Mouse (Mus musculus): ENCODE data around the gene Mmrn2. TPM values are rescaled to one million over a fixed set of nuclear protein-coding genes. Genes with fewer than 3 reads are reported as not detected.
"Not testable (repeated sequence)": the region's sequence is repeated elsewhere in the genome, so short reads cannot be mapped to it uniquely, and the experiment has no call there.

Mmrn2 gene
- polyA plus RNA-seq, 1 experiment from 2014 or later = 6.3 TPM

DNA sequence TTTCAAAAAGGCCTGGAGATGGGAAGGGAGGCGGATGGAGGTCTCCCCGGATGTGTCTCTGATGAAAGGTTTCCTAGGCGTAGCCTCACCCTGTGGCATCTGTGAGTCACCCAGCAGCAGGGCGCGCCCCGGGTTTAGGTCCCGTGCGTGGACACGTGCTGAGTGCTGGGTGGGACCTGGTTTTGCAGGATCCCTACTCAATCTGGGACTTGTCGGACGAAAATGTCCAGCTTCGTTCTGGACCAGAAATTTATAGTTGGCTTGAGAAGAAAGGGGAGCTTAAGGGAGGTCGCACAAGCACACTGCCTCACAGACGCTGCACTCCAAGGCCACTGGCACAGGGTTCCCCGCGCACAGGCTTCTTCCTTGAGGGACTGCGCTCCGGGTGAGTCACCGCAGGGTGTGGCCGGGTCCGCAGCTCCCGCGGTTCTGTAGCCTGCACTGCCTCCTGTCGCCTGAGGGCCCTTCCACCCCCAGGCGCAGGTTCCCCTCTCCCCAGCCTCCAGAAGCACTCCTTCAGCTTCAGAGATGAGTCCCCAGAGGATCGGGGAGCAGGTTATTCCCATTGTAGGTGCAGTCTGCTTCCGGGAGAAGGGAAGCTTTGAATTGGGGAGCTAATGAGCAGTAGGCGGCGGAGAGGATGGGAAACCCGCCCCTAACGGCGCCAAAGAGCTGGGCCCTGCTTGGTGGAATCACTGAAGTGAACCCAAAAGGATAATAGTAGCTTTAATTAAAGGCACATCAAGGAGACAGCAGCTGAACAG is 11.6 kb upstream of the Mmrn2 start:
- H3K9me3 ChIP-seq (ENCODE audit: control insufficient read depth, low read length) = no peaks in the 10 kb centered on the region; the same call in 1 of the 2 replicates
- H3K4me1 ChIP-seq (ENCODE audit: control insufficient read depth, insufficient read depth, low read length) = peaks cover 5% of the 10 kb centered on the region; the same call in 1 of the 2 replicates
- no peaks in the 10 kb centered on the region for H3K36me3 ChIP-seq (ENCODE audit: control insufficient read depth, insufficient read depth, low read length)
- ATAC-seq (ENCODE audit: insufficient number of reproducible peaks, low FRiP score, low TSS enrichment, low read depth) (no peak), DNase-seq (ENCODE audit: low spot score) (peak; percentile 62)
- peak overlapping the region; percentile 30 for H3K9ac ChIP-seq (ENCODE audit: low read length)
- H3K4me2 ChIP-seq (ENCODE audit: low read depth, severe bottlenecking) = peak overlapping the region; percentile 70
- WGBS = 3% methylated on average over 32 of the region's 32 CpGs
- H3K27ac ChIP-seq (replicated peaks; ENCODE audit: low read depth, low read length) = no peak overlapping the region
- peaks cover 6% of the 10 kb centered on the region; the same call in 1 of the 2 replicates for H3K27me3 ChIP-seq (ENCODE audit: control insufficient read depth, insufficient read depth, low read length)
- peak overlapping the region; percentile 33 for H3K4me3 ChIP-seq (ENCODE audit: low read depth, low read length)

DNA sequence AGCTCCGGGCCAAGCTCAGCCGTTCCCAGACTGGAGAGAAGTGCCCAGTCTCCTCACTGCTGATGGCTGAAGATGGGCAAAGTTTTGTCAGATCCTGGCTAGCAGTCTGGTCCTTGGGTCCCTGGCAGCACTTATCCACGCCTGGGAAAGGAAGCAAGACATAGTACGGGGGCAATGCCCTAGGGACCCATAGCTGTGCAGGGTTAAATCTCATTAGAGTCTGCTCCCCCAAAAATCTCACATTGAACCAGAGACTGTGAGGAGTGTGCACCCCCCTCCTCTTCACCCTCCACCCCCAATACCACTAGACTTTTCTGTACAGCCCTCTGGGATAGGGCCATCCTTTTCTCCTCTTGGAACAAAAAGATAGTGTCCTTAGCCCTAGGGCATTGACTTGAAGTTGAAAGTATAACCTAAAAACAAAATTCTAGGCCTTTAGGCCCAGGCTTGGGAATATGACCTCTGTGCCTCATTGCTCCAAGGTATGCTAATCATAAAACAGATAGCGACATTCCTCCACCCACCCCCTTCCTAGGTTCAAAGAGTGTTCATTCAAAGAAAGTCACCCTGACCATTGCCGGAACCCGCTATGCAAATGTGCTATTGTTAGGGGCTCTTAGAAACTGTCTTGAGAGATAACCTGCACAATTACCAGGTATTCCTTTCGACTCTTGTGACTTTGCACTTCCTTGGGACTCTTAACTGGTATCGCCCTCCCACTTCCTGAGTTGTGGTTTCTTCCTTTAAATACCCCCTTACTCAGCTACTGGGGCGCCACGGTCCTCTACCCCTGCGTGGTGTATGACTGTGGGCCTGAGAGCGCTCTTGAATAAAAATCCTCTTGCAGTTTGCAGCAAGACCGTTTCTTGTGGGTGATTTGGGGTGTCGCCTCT is 10.8 kb upstream of the Mmrn2 start:
- not testable (repeated sequence) for H3K9ac ChIP-seq (ENCODE audit: low read length); H3K27ac ChIP-seq (replicated peaks; ENCODE audit: low read depth, low read length); H3K36me3 ChIP-seq (ENCODE audit: control insufficient read depth, insufficient read depth, low read length); H3K4me1 ChIP-seq (ENCODE audit: control insufficient read depth, insufficient read depth, low read length); DNase-seq (ENCODE audit: low spot score); H3K27me3 ChIP-seq (ENCODE audit: control insufficient read depth, insufficient read depth, low read length); ATAC-seq (ENCODE audit: insufficient number of reproducible peaks, low FRiP score, low TSS enrichment, low read depth); H3K9me3 ChIP-seq (ENCODE audit: control insufficient read depth, low read length)
- Histone ChIP-seq H3K4me3 (ENCODE audit: low read depth, low read length) (peak overlapping the region; percentile 33; the same call in 1 of the 2 replicates), H3K4me2 (ENCODE audit: low read depth, severe bottlenecking) (peak overlapping the region; percentile 70; the same call in 1 of the 2 replicates)
- 76% methylated on average over 15 of the region's 15 CpGs for WGBS

DNA sequence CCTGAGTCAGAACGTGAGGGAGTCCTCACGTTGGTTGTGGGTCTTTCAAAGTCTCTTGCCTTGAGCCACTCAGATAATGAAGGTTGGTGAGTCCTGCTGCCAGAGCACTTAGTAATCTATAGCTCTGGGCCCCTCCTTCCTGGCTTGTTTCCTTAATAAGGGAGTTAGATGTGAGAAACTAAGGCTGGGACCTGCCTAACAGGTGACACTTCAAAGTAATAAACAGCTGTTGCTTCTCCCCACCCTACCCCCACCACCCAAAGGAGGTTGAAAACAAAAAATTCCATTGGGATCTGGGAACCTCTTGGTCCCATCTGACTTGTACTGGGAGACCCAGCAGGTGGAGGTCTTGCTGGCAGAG is 10.1 kb upstream of the Mmrn2 start:
- 88% methylated on average over 2 of the region's 2 CpGs for WGBS
- no peak for DNase-seq (ENCODE audit: low spot score)
- no peak overlapping the region for H3K4me2 ChIP-seq (ENCODE audit: low read depth, severe bottlenecking)
- no peak overlapping the region for H3K27ac ChIP-seq (replicated peaks; ENCODE audit: low read depth, low read length)
- H3K36me3 ChIP-seq (ENCODE audit: control insufficient read depth, insufficient read depth, low read length) = no peaks in the 10 kb centered on the region
- H3K4me1 ChIP-seq (ENCODE audit: control insufficient read depth, insufficient read depth, low read length) = peaks cover 5% of the 10 kb centered on the region; the same call in 1 of the 2 replicates
- no peak overlapping the region for H3K9ac ChIP-seq (ENCODE audit: low read length)
- no peaks in the 10 kb centered on the region; the same call in 1 of the 2 replicates for H3K9me3 ChIP-seq (ENCODE audit: control insufficient read depth, low read length)
- no peak overlapping the region for H3K4me3 ChIP-seq (ENCODE audit: low read depth, low read length)
- peaks cover 6% of the 10 kb centered on the region; the same call in 1 of the 2 replicates for H3K27me3 ChIP-seq (ENCODE audit: control insufficient read depth, insufficient read depth, low read length)
- ATAC-seq (ENCODE audit: insufficient number of reproducible peaks, low FRiP score, low TSS enrichment, low read depth) = no peak

DNA sequence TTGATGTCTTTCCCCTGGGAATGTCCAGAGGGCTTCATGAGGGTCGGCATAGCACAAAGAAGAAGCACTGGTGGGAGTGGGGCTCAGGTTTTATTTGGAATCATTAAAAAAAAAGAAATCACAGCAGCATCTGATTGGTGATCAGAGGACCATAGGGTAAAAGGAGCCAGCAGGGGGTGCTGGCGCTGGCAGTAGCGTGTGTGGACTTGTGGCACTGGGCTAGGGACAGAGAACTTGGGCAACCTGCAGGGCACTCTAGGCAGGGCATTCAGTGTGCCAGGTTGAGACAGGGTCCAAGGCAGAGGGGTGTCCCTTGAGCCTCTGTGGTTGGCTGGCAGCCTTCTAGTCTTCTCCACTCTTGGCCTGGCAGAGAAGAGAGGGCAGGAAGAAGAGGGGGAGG is 5.1 kb upstream of the Mmrn2 start:
- Histone ChIP-seq H3K4me2 (ENCODE audit: low read depth, severe bottlenecking) (no peak overlapping the region), H3K9ac (ENCODE audit: low read length) (no peak overlapping the region), H3K36me3 (ENCODE audit: control insufficient read depth, insufficient read depth, low read length) (no peaks in the 10 kb centered on the region), H3K9me3 (ENCODE audit: control insufficient read depth, low read length) (no peaks in the 10 kb centered on the region), H3K27ac (replicated peaks; ENCODE audit: low read depth, low read length) (no peak overlapping the region), H3K4me3 (ENCODE audit: low read depth, low read length) (no peak overlapping the region), H3K27me3 (ENCODE audit: control insufficient read depth, insufficient read depth, low read length) (no peaks in the 10 kb centered on the region), H3K4me1 (ENCODE audit: control insufficient read depth, insufficient read depth, low read length) (no peaks in the 10 kb centered on the region)
- ATAC-seq (ENCODE audit: insufficient number of reproducible peaks, low FRiP score, low TSS enrichment, low read depth) = no peak
- WGBS = 56% methylated on average over 3 of the region's 3 CpGs
- no peak for DNase-seq (ENCODE audit: low spot score)

DNA sequence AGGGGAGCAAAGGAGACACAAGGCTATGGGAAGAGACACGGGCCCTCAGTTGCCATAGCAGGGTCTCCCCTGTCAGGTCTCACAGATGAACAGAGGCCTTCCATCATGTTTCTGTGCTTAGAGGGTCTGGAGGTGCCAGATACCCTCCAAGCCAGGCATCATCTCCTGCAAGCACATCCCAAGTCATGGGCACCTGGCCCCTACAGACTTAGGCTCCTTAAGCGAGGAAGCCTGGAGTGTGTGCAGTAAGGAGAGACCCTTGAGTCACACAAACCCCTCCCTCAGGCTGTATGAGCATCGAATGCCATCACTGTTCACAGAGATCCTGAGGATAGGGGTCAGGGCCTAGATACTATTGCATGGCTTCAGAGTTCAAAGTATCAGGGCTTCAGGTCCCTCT is 4.3 kb upstream of the Mmrn2 start:
- DNase-seq (ENCODE audit: low spot score) (no peak), ATAC-seq (ENCODE audit: insufficient number of reproducible peaks, low FRiP score, low TSS enrichment, low read depth) (no peak)
- 88% methylated on average over 3 of the region's 3 CpGs for WGBS
- H3K4me3 ChIP-seq (ENCODE audit: low read depth, low read length) = no peak overlapping the region
- H3K9me3 ChIP-seq (ENCODE audit: control insufficient read depth, low read length) = no peaks in the 10 kb centered on the region
- no peaks in the 10 kb centered on the region for H3K36me3 ChIP-seq (ENCODE audit: control insufficient read depth, insufficient read depth, low read length)
- no peaks in the 10 kb centered on the region for H3K27me3 ChIP-seq (ENCODE audit: control insufficient read depth, insufficient read depth, low read length)
- no peak overlapping the region for H3K9ac ChIP-seq (ENCODE audit: low read length)
- H3K27ac ChIP-seq (replicated peaks; ENCODE audit: low read depth, low read length) = no peak overlapping the region
- H3K4me1 ChIP-seq (ENCODE audit: control insufficient read depth, insufficient read depth, low read length) = no peaks in the 10 kb centered on the region
- H3K4me2 ChIP-seq (ENCODE audit: low read depth, severe bottlenecking) = no peak overlapping the region

DNA sequence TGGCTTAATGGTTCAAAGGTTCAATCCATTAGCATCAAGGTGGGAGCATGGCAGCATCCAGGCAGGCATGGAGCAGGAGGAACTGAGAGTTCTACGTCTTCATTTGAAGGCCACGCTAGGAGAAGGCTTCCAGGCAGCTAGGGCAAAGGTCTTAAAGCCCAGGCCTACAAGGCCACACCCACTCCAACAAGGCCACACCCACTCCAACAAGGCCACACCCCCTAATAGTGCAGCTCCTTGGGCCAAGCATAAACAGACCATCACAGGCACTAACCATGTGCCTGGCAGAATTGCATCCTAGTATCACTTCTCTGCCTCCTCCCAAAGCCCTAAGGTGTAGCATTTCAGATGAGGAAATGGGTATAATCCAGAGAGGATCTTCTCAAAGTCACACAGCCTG is 3.5 kb upstream of the Mmrn2 start:
- Histone ChIP-seq H3K9ac (ENCODE audit: low read length) (no peak overlapping the region), H3K4me2 (ENCODE audit: low read depth, severe bottlenecking) (no peak overlapping the region), H3K4me1 (ENCODE audit: control insufficient read depth, insufficient read depth, low read length) (no peaks in the 10 kb centered on the region), H3K36me3 (ENCODE audit: control insufficient read depth, insufficient read depth, low read length) (no peaks in the 10 kb centered on the region), H3K27me3 (ENCODE audit: control insufficient read depth, insufficient read depth, low read length) (no peaks in the 10 kb centered on the region), H3K4me3 (ENCODE audit: low read depth, low read length) (no peak overlapping the region), H3K9me3 (ENCODE audit: control insufficient read depth, low read length) (no peaks in the 10 kb centered on the region), H3K27ac (replicated peaks; ENCODE audit: low read depth, low read length) (no peak overlapping the region)
- WGBS = 60% methylated on average over 2 of the region's 2 CpGs
- ATAC-seq (ENCODE audit: insufficient number of reproducible peaks, low FRiP score, low TSS enrichment, low read depth) (no peak), DNase-seq (ENCODE audit: low spot score) (no peak)

DNA sequence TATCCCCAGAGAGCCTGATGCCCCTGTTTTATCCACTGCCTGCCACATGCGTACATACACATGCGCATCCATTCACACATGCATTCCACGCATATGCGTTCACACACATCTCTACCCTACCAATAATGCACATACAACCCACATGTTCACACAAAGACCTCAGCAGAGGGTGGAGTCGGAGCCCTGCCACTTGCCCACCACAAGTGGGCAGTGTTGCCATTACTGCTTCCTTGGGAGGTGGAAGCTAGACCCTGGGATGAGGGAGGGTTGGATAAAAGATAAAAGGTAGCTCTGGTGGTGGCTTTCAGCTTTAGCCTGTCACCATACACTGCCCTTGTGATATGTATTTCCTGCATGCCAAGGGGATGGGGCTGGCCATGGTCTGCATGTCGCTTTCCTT is 2.6 kb upstream of the Mmrn2 start:
- Histone ChIP-seq H3K9ac (ENCODE audit: low read length) (no peak overlapping the region), H3K4me3 (ENCODE audit: low read depth, low read length) (no peak overlapping the region), H3K4me2 (ENCODE audit: low read depth, severe bottlenecking) (no peak overlapping the region), H3K27ac (replicated peaks; ENCODE audit: low read depth, low read length) (no peak overlapping the region), H3K9me3 (ENCODE audit: control insufficient read depth, low read length) (no peaks in the 10 kb centered on the region), H3K4me1 (ENCODE audit: control insufficient read depth, insufficient read depth, low read length) (no peaks in the 10 kb centered on the region), H3K36me3 (ENCODE audit: control insufficient read depth, insufficient read depth, low read length) (no peaks in the 10 kb centered on the region), H3K27me3 (ENCODE audit: control insufficient read depth, insufficient read depth, low read length) (no peaks in the 10 kb centered on the region)
- peak; percentile 57 for DNase-seq (ENCODE audit: low spot score)
- WGBS = 83% methylated on average over 6 of the region's 6 CpGs
- no peak for ATAC-seq (ENCODE audit: insufficient number of reproducible peaks, low FRiP score, low TSS enrichment, low read depth)

DNA sequence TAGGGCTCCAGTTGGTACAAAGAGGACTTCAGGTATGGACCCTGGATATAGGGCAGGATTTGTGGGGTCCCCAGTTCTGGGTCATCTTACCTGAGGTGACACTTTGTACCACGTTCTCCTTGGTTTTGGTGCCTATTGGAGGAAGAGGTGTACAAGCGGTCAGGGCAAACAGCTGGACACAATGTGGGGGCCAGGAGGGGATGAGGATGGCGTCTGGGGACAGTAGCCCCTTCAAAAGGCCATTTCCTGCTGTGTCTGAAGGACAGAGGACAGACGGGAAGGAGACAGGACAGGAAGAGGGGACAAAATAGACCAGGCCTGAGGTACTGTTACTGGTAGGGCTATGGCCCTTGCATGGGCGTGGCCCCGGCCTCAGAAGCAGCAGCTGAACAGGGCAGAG is 1.7 kb upstream of the Mmrn2 start:
- ATAC-seq (ENCODE audit: insufficient number of reproducible peaks, low FRiP score, low TSS enrichment, low read depth) (no peak), DNase-seq (ENCODE audit: low spot score) (no peak)
- Histone ChIP-seq H3K4me1 (ENCODE audit: control insufficient read depth, insufficient read depth, low read length) (peaks cover 4% of the 10 kb centered on the region; the same call in 1 of the 2 replicates), H3K9ac (ENCODE audit: low read length) (no peak overlapping the region), H3K27me3 (ENCODE audit: control insufficient read depth, insufficient read depth, low read length) (no peaks in the 10 kb centered on the region), H3K36me3 (ENCODE audit: control insufficient read depth, insufficient read depth, low read length) (no peaks in the 10 kb centered on the region), H3K9me3 (ENCODE audit: control insufficient read depth, low read length) (no peaks in the 10 kb centered on the region), H3K27ac (replicated peaks; ENCODE audit: low read depth, low read length) (no peak overlapping the region), H3K4me3 (ENCODE audit: low read depth, low read length) (no peak overlapping the region), H3K4me2 (ENCODE audit: low read depth, severe bottlenecking) (no peak overlapping the region)
- 83% methylated on average over 6 of the region's 6 CpGs for WGBS
